Comparison of ENCODE assay signal across 9 mouse cellular contexts in genomic region chr5:67670158-67670557, GRCm38 (mm10).
"Had no signal": no experiment of that assay in that cellular context is flagged by ENCODE, and none has a peak within 500 bp of the region (broad histone marks: within the 10 kb centered on the region; RNA-seq: fewer than 3 reads in every experiment).

No protein-coding gene starts in this region.

- H3K27me3 ChIP-seq: liver, embryonic 13.5 days had no signal

- H3K4me3 ChIP-seq: layer of hippocampus, adult 2 months; left cerebral cortex, adult 2 months; liver, embryonic 13.5 days had no signal

- H3K9me3 ChIP-seq: liver, embryonic 13.5 days had no signal

- DNase-seq: layer of hippocampus, adult 9-11 months; layer of hippocampus, postnatal 36 days; liver, embryonic 13.5 days; lung, adult 2 months; retina, postnatal 1 day; thymus, postnatal 25 days had no signal

- H3K9ac ChIP-seq: liver, embryonic 13.5 days had no signal

- H3K4me1 ChIP-seq: liver, embryonic 13.5 days had no signal

- H3K4me2 ChIP-seq: liver, embryonic 13.5 days; midbrain, embryonic 11.5 days had no signal

- H3K27ac ChIP-seq: layer of hippocampus, adult 2 months; left cerebral cortex, adult 2 months; liver, embryonic 13.5 days had no signal
